8 mouse cellular contexts compared by ENCODE assay signal in genomic region chr1:36473211-36473780, GRCm38 (mm10). TPM values are rescaled to one million over a fixed set of nuclear protein-coding genes. Genes with fewer than 3 reads are reported as not detected.
DNase-seq lines count a peak whose midpoint lies in the region; ATAC-seq and TF ChIP-seq lines count a peak whose summit lies in the region.

No protein-coding gene starts in this region.

- ATAC-seq in kidney, postnatal 0 days (replicated peaks; ENCODE audit: low FRiP score, low read depth), result no peak
- no peak for ATAC-seq in embryonic facial prominence, embryonic 11.5 days (replicated peaks; ENCODE audit: insufficient number of reproducible peaks, low FRiP score, low TSS enrichment, low read depth)
- no peak for ATAC-seq in midbrain, postnatal 0 days (ENCODE audit: low FRiP score)
- no peak for ATAC-seq in megakaryocyte-erythroid progenitor cell, adult 5-6 weeks (replicated peaks; ENCODE audit: low FRiP score, low TSS enrichment, poor library complexity, severe bottlenecking)

- H3K4me1 ChIP-seq in kidney, postnatal 0 days (replicated peaks; ENCODE audit: insufficient read depth, low read length), result peaks cover 37% of the 10 kb centered on the region
- H3K4me1 ChIP-seq in embryonic facial prominence, embryonic 11.5 days (ENCODE audit: control insufficient read depth, insufficient read depth, low read length), result peaks cover 8% of the 10 kb centered on the region
- peaks cover 31% of the 10 kb centered on the region for H3K4me1 ChIP-seq in midbrain, postnatal 0 days (ENCODE audit: insufficient read depth, low read length)

- H3K9ac ChIP-seq in kidney, postnatal 0 days (ENCODE audit: low read depth, low read length), result peak overlapping the region; percentile 10; the same call in 1 of the 2 replicates
- peak overlapping the region; percentile 13 for H3K9ac ChIP-seq in embryonic facial prominence, embryonic 11.5 days (replicated peaks; ENCODE audit: low read length)
- H3K9ac ChIP-seq in midbrain, postnatal 0 days (replicated peaks; ENCODE audit: low read length, poor library complexity, severe bottlenecking), result no peak overlapping the region

- H3K4me2 ChIP-seq in kidney, postnatal 0 days (ENCODE audit: low read length), result peak overlapping the region; percentile 86
- H3K4me2 ChIP-seq in embryonic facial prominence, embryonic 11.5 days (ENCODE audit: low read depth, low read length), result peak overlapping the region; percentile 85
- H3K4me2 ChIP-seq in midbrain, postnatal 0 days (ENCODE audit: low read depth, low read length, poor library complexity, severe bottlenecking), result peak overlapping the region; percentile 65

- no peak overlapping the region for H3K4me3 ChIP-seq in kidney, postnatal 0 days (replicated peaks; ENCODE audit: low read depth, low read length)
- no peak overlapping the region for H3K4me3 ChIP-seq in embryonic facial prominence, embryonic 11.5 days (ENCODE audit: low read depth, low read length)
- peak overlapping the region; percentile 69; the same call in 1 of the 2 replicates for H3K4me3 ChIP-seq in midbrain, postnatal 0 days (ENCODE audit: low read depth, low read length)

- H3K27me3 ChIP-seq in kidney, postnatal 0 days (ENCODE audit: insufficient read depth, low read length), result no peaks in the 10 kb centered on the region
- no peaks in the 10 kb centered on the region for H3K27me3 ChIP-seq in embryonic facial prominence, embryonic 11.5 days (ENCODE audit: control insufficient read depth, insufficient read depth, low read length)
- no peaks in the 10 kb centered on the region for H3K27me3 ChIP-seq in midbrain, postnatal 0 days (ENCODE audit: insufficient read depth, low read length)

- WGBS in kidney, postnatal 0 days, result 57% methylated on average over 10 of the region's 10 CpGs
- 77% methylated on average over 10 of the region's 10 CpGs for WGBS in embryonic facial prominence, embryonic 11.5 days
- WGBS in midbrain, postnatal 0 days, result 73% methylated on average over 10 of the region's 10 CpGs

- no peak for DNase-seq in kidney, postnatal 0 days (ENCODE audit: low spot score)
- no peak for DNase-seq in kidney, adult 9 months
- no peak for DNase-seq in embryonic facial prominence, embryonic 11.5 days (ENCODE audit: low spot score)
- peak; percentile 18 for DNase-seq in induced T-regulatory cell, adult 2 months (ENCODE audit: low read depth)
- DNase-seq in midbrain, postnatal 0 days (ENCODE audit: low spot score), result no peak
- no peak for DNase-seq in c-Kit-positive CD71-positive TER-119-positive erythroid progenitor cells, embryonic 14.5 days (ENCODE audit: low spot score)
- no peak for DNase-seq in layer of hippocampus, adult 18-20 months (ENCODE audit: low spot score in 2 of 2)

- H3K36me3 ChIP-seq in kidney, postnatal 0 days (ENCODE audit: insufficient read depth, low read length), result no peaks in the 10 kb centered on the region
- H3K36me3 ChIP-seq in embryonic facial prominence, embryonic 11.5 days (replicated peaks; ENCODE audit: control insufficient read depth, insufficient read depth, low read depth, low read length), result no peaks in the 10 kb centered on the region
- no peaks in the 10 kb centered on the region for H3K36me3 ChIP-seq in midbrain, postnatal 0 days (ENCODE audit: insufficient read depth, low read length)

- TF ChIP-seq CTCF in kidney, postnatal 0 days (IDR thresholded peaks at IDR 0.05; ENCODE audit: low read depth), result no peak
- no peak for TF ChIP-seq CTCF in midbrain, postnatal 0 days (IDR thresholded peaks at IDR 0.05)

- no peak overlapping the region for H3K27ac ChIP-seq in kidney, postnatal 0 days
- H3K27ac ChIP-seq in embryonic facial prominence, embryonic 11.5 days (replicated peaks; ENCODE audit: low read depth, low read length), result no peak overlapping the region
- H3K27ac ChIP-seq in midbrain, postnatal 0 days (ENCODE audit: low read depth, low read length), result no peak overlapping the region

- H3K9me3 ChIP-seq in kidney, postnatal 0 days (replicated peaks; ENCODE audit: low read length), result no peaks in the 10 kb centered on the region
- H3K9me3 ChIP-seq in embryonic facial prominence, embryonic 11.5 days (replicated peaks; ENCODE audit: control insufficient read depth, low read length), result no peaks in the 10 kb centered on the region
- H3K9me3 ChIP-seq in midbrain, postnatal 0 days (ENCODE audit: low read length), result no peaks in the 10 kb centered on the region

RNA-seq across cellular contexts. Expression of gene Cnnm4, which starts 1.9 kb away (rescaled TPM):
- polyA plus RNA-seq in kidney, postnatal 0 days (2015; fragmentation: Nextera tagmentation; extraction: Ambion mirVana), result 9.4 and 10.9 TPM in 2 replicates
- 12.0 and 12.8 TPM in 2 replicates for polyA plus RNA-seq in embryonic facial prominence, embryonic 11.5 days (2014; fragmentation: Nextera tagmentation; extraction: Ambion mirVana)
- 15.6 and 16.8 TPM in 2 replicates for total RNA-seq in midbrain, postnatal 0 days (2014; rRNA removed)
- polyA plus RNA-seq in midbrain, postnatal 0 days (2015; fragmentation: Nextera tagmentation; extraction: Ambion mirVana), result 10.6 and 11.0 TPM in 2 replicates
- total RNA-seq in layer of hippocampus, adult 18-20 months (2021), result 10 to 100 TPM; 15.6 to 16.6 TPM
- total RNA-seq in megakaryocyte-erythroid progenitor cell, adult 5-6 weeks (2014; fragmentation: Nextera tagmentation), result 2.7 and 3.3 TPM in 2 replicates
- 2.6 and 3.0 TPM in 2 replicates for total RNA-seq in megakaryocyte-erythroid progenitor cell, adult 5-6 weeks (2017)

RNA-seq across cellular contexts. Expression of gene Lman2l, which starts 28.2 kb away (rescaled TPM):
- 35.9 and 38.3 TPM in 2 replicates for polyA plus RNA-seq in kidney, postnatal 0 days (2015; fragmentation: Nextera tagmentation; extraction: Ambion mirVana)
- 31.7 and 35.0 TPM in 2 replicates for polyA plus RNA-seq in embryonic facial prominence, embryonic 11.5 days (2014; fragmentation: Nextera tagmentation; extraction: Ambion mirVana)
- 25.9 and 26.4 TPM in 2 replicates for total RNA-seq in midbrain, postnatal 0 days (2014; rRNA removed)
- polyA plus RNA-seq in midbrain, postnatal 0 days (2015; fragmentation: Nextera tagmentation; extraction: Ambion mirVana), result 40.0 and 40.7 TPM in 2 replicates
- total RNA-seq in layer of hippocampus, adult 18-20 months (2021), result 10 to 100 TPM; 72.1 to 77.4 TPM
- 9.3 and 13.5 TPM in 2 replicates for total RNA-seq in megakaryocyte-erythroid progenitor cell, adult 5-6 weeks (2014; fragmentation: Nextera tagmentation)
- 1.8 and 7.4 TPM in 2 replicates for total RNA-seq in megakaryocyte-erythroid progenitor cell, adult 5-6 weeks (2017)

RNA-seq across cellular contexts. Expression of gene Cnnm3, which starts 38.4 kb away (rescaled TPM):
- polyA plus RNA-seq in kidney, postnatal 0 days (2015; fragmentation: Nextera tagmentation; extraction: Ambion mirVana), result 3.4 and 3.8 TPM in 2 replicates
- 3.5 and 5.4 TPM in 2 replicates for polyA plus RNA-seq in embryonic facial prominence, embryonic 11.5 days (2014; fragmentation: Nextera tagmentation; extraction: Ambion mirVana)
- total RNA-seq in midbrain, postnatal 0 days (2014; rRNA removed), result 32.9 and 40.8 TPM in 2 replicates
- 4.3 and 5.2 TPM in 2 replicates for polyA plus RNA-seq in midbrain, postnatal 0 days (2015; fragmentation: Nextera tagmentation; extraction: Ambion mirVana)
- total RNA-seq in layer of hippocampus, adult 18-20 months (2021), result 10 to 100 TPM; 40.8 to 41.3 TPM
- 12.6 and 15.9 TPM in 2 replicates for total RNA-seq in megakaryocyte-erythroid progenitor cell, adult 5-6 weeks (2014; fragmentation: Nextera tagmentation)
- total RNA-seq in megakaryocyte-erythroid progenitor cell, adult 5-6 weeks (2017), result 8.3 and 8.8 TPM in 2 replicates
